Mouse (Mus musculus) neutrophil, adult 5-6 weeks (primary cell): ENCODE data around the gene Krba1. TPM values are rescaled to one million over a fixed set of nuclear protein-coding genes. Genes with fewer than 3 reads are reported as not detected.

Source experiments
- ATAC-seq: fragments of 151-379, 151-347 bp; 2 replicates; pipeline ENCODE4 v1.8.0; 2017; ENCODE audit warnings: mild to moderate bottlenecking, moderate TSS enrichment; ENCODE audit not compliant: insufficient number of reproducible peaks, poor library complexity, low FRiP score, severe bottlenecking; ENCODE audit errors: extremely low read depth
- total RNA-seq: library from RNA; stranded (forward); fragments of 200-1000 nt; gene quantifications from 2 replicates; pipeline ENCODE4 v1.2.3, GENCODE M21; 2017

Gene Krba1
- total RNA-seq = 14.5 and 15.5 TPM in 2 replicates

DNA sequence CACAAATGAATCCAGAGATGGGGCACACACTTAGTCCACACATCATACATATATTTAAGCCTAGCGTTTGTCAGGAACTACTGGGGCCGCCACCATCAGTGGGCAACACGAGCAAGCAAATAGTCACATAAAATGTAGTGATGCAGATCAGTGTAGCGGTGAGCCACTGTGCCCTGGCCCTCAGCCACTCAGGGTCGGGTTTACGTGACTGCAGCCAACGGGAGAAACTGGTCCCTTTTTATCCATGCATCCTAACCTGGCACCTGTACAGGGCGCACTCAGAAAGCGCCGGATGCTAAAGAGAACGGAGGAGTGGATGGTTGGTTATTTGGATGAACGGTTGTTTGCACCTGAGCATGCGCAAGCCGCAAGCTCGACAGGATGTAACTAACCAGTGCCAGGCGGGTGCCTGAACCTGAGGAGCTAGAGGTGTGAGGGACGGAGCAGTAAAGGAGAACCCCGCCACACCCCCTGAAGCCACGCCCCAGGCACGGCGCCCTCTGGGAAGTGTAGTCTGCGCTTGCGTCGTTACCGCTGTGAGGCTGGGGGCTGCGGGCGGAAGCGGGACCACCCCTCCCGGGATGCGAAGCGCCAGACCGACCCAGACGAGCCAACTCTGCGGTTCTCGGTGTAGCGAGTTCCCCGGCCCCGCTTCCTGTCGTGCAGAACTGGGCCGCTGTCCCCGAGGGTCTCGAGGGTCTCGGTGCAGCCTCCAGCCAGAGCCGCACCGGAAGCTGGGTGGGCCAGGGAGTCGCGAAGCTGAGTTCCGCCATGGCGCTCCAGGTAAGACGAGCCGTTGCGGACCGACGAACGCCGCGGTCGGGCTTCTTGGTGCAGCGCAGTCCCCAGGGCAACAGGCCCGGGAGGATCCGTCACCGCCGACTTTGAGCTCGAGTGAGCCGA, at the start of gene Krba1:
Krba1 (plus strand) TSS at position 482 of the 903 bp plus-strand sequence.
- ATAC-seq = peak; percentile 87

- ATAC-seq = no peak
Measured at GRCm38 (mm10) chr6:48358897-48359296, 36.5 kb upstream of the Krba1 start.

DNA sequence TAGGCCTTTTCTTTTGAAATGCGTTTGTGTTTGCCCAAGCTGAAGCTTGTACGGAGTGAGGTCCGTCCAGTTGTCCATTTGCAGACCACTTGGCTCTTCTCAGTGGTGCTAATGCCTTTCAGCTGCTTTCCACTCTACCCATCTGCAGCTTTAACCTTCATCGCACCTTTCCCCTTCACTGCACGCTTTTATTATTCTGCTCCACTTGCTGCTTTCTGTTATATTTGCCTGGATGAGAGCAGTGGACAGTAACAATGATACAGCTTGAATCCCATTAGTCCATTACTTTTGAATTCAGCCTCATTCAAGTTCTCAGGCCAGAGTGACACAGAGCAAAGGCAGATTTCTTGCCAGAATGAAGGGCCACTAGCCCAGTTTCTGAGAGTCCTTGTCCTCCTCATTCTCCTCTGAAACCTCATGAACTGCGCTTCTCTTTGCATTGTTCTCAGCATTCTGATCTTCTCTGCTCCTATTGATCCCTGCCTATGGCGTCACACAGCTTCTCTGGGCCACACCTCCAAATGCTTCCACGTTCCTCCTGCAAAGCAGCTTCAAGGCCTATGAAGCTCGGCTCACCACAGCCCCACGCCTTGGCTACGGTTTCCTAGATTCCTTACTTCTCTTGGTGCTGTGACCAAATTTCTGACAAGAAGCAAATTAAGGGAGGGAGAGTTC, 28.9 kb upstream of the Krba1 start:
- no peak for ATAC-seq

DNA sequence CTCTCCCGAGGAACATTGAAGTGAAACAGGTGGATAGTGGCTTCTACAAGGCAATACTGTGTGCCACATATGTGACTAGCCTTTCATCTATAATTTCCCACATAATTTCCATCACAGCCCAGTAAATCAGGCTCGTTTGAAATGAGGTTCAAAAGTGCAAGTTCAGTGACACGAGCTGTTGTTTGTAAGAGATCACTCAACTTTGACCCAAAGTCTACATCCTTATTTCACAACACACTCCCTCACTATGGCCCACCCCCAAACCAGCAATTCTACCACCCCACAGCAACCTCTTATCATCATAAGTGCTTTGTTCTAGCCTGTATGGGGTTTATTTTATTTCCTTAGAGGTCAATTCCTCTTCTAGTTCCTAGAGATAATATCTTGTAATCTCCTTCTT, 7.2 kb upstream of the Krba1 start:
- ATAC-seq = no peak

DNA sequence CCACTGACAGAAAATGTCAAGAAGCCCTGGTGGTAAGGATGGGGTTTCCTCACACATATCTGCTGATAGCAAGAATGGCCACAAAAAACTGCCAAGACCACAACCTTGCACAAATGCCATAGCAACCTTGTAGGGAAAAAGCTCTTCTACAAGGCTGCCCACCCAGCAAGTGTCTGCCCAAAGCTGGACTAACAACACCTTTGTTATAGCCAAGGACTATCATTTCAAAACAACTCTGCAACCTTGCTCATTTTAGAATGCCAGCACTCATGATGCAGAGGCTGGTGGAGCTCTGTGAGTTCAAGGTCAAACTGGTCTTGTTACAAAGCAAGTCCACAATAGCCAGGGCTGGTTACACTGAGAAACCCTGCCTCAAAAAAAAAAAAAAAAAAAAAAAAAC, 1.6 kb upstream of the Krba1 start:
- no peak for ATAC-seq

- ATAC-seq = no peak
Measured at GRCm38 (mm10) chr6:48396008-48396595, 716 bp downstream of the Krba1 start.

DNA sequence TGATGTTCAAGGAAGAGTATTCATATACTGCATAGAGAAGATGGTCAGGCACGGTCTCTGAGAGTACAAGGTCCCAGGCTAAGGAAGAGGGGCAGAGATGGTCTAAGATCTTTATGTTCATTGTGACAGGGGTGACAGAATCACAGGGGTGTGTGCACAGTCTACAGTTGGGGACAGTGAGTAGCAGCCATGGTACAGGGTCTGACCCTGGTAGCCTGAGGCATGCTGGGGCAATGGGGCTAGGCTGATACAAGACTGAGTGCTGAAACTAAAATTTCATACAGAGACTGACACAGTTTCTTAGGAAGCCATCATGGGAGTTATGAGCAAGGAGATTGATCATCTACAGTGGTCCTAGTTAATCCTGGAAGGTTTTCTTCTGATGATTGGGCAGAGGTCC, 1.3 kb downstream of the Krba1 start:
- no peak for ATAC-seq

GRCm38 (mm10) chr6:48397336-48397735, 1.9 kb downstream of the Krba1 start:
- ATAC-seq = no peak

- no peak for ATAC-seq
Measured at GRCm38 (mm10) chr6:48399906-48400305, 4.5 kb downstream of the Krba1 start.

- ATAC-seq = no peak
Measured at GRCm38 (mm10) chr6:48404071-48404470, 8.7 kb downstream of the Krba1 start.

GRCm38 (mm10) chr6:48409726-48410343, 14.4 kb downstream of the Krba1 start:
- no peak for ATAC-seq

DNA sequence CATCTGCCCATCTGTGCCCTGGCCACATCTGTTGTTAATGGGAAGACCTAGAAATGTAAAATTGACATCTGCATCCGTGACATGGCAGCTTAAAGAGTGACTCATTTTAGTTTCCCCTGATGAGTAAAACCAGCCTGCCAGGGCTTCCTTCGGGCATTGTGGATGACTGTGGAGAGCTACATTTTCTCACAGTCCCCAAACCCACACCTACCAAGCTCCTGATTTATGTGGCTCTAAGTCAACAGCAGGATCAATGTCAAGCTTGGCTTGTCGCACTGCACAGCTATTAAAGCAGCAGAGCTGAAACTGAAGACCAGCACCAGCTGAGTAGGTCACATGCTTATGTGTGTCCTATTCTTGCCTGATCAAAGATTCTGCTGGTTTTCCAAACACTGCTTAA, 15.2 kb downstream of the Krba1 start:
- ATAC-seq = no peak

DNA sequence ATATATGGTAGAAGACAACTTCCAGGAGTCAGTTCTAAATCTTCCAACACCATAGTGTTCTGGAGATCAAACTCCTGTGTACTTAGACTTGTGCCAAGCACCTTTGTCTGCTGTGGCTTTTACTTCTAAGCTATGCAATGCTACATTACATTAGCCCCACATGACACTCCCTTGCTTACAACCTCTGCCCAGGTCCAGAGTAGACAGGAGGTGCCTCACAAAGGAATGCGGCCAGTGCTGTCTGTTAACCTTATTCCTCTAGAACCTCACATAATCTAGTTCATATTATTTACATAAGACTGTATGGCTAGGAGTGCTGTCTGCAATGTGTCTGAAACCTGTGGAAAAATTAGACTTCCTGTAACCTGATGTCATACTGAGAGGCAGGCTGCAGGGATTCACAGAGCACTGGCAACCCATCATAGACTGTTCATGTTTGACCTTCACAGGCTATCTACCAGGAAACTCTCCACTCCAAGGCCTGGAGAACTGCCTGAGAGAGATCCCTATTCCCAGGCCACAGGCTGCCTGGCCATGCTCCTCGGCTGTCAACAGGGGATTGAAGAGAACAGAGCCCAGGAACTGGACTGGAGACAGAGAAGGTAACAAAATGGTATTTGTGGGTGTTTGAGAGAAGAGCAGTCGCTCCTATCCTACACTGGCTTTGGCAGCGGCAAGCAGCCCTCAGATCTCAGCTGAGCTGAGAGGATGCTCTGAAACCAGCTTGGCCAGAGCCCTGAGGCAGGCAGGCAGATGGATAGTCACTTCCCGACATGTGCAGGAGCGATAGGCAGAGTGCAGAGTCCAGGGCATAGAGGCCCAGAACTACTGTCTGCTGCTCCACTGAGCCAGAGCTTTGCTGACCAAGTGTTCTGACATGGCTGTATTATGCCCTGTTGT, 16.1 kb downstream of the Krba1 start:
- ATAC-seq = no peak

DNA sequence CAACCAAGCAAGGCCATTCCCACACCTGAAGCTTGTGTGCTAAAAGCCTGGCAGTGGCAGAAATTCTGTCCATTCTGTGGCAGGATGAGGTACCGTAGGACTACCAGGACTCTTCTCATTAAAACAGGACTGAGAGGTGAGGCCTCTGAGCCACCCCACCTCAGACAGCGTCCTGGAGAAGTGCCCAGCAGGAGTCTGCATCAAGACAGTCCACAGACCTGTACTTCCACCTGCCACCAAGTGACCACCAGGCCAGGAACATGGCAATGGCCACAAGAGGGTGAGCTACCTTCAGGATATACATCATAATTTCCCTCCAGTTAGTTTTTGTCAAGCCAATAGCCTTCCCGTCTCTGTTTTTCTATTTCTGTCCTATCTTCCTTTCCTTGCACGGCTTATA, 16.8 kb downstream of the Krba1 start:
- no peak for ATAC-seq

DNA sequence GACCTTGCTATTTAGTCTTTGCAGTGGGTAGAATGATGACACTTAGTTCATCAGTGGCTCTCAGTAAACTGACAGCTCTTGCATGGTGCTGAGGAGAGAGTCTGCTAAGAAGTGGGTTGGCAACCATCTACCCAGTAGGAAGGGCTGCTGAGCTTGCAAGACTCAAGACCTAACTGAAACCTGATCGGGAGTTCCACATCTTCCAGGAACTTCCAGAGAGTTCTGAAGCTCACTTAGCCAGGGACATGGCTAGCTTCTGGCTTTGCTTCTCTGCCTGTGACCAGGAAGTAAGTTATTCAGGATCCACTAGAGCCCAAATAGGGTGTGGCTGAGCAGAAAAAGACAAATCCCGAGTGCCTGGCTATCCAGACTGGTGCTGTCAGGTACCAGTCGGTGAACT, 17.3 kb downstream of the Krba1 start:
- ATAC-seq = no peak

- no peak for ATAC-seq
Measured at GRCm38 (mm10) chr6:48413081-48413480, 17.7 kb downstream of the Krba1 start.

DNA sequence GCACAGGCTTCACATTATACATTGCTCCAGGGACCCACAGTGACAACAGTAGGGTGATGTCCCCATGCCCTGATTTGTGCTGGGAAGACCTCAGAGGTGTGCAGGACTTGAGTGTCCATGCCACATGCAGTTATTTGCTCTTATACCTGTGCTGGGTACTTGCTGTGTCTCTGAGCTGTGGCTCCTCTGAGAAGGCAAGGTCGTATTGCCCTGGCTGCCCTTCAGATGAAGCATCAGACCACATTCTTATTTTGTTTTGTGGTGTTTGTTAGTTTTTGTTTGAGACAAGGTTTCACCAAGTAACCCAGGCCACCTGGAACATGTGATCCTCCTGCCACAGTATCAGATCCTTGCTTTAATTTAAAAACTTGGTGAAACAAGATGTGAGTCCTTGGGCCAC, 19.5 kb downstream of the Krba1 start:
- no peak for ATAC-seq

- no peak for ATAC-seq
Measured at GRCm38 (mm10) chr6:48415636-48416035, 20.2 kb downstream of the Krba1 start.

- ATAC-seq = no peak
Measured at GRCm38 (mm10) chr6:48416486-48416885, 21.1 kb downstream of the Krba1 start.
